Mouse (Mus musculus) stomach, postnatal 0 days (tissue): Measurements from ENCODE around the gene St6galnac6.

Experiments used
- CTCF ChIP-seq: IDR thresholded peaks from 2 replicates; pipeline ENCODE4 v1.5.1; 2016; ENCODE audit warnings: antibody characterized with exemption, low read depth, mild to moderate bottlenecking, moderate library complexity
- EP300 ChIP-seq: optimal IDR thresholded peaks from 2 replicates; pipeline ENCODE3; 2016; ENCODE audit warnings: antibody characterized with exemption

- TF ChIP-seq CTCF (no peak), EP300 (no peak)
These were observed 1.0 kb upstream of the St6galnac6 start for GRCm38 (mm10) chr2:32598506-32598905.
